Mouse (Mus musculus) erythroblast, embryonic 14.5 days (primary cell): Measurements from ENCODE around the gene Ptprj. TPM values are rescaled to one million over a fixed set of nuclear protein-coding genes. Genes with fewer than 3 reads are reported as not detected.

ENCODE experiments used
- H3K27me3 ChIP-seq: 2 replicates; pipeline ENCODE4 v1.6.1; 2012; ENCODE audit warnings: inconsistent platforms; ENCODE audit not compliant: control insufficient read depth
- H3K36me3 ChIP-seq: 2 replicates; pipeline ENCODE4 v1.6.1; 2012; ENCODE audit warnings: mild to moderate bottlenecking, inconsistent platforms; ENCODE audit not compliant: control insufficient read depth
- H3K4me1 ChIP-seq: 2 replicates; pipeline ENCODE4 v1.6.1; 2012; ENCODE audit warnings: inconsistent platforms; ENCODE audit not compliant: control insufficient read depth
- H3K4me3 ChIP-seq: replicated peaks from 2 replicates; pipeline ENCODE3; 2012; ENCODE audit warnings: moderate library complexity, mild to moderate bottlenecking, inconsistent platforms
- H3K9me3 ChIP-seq: 2 replicates; pipeline ENCODE4 v1.6.1; 2012; ENCODE audit warnings: low read length, inconsistent platforms, mixed read lengths; ENCODE audit not compliant: control insufficient read depth
- GATA1 ChIP-seq: IDR thresholded peaks from 2 replicates; pipeline ENCODE4 v1.6.1; 2012; ENCODE audit warnings: low read length, inconsistent platforms, mixed read lengths
- TAL1 ChIP-seq: IDR thresholded peaks from 3 replicates; pipeline ENCODE4 v1.6.1; 2012; ENCODE audit warnings: low read length, inconsistent platforms, mixed read lengths
- polyA plus RNA-seq: library from polyadenylated mRNA; stranded (reverse); fragments of >175 nt; gene quantifications from 2 replicates; pipeline ENCODE4 v1.2.3, GENCODE M21; 2012

The Ptprj gene
- polyA plus RNA-seq, 1 experiment = not detected

DNA sequence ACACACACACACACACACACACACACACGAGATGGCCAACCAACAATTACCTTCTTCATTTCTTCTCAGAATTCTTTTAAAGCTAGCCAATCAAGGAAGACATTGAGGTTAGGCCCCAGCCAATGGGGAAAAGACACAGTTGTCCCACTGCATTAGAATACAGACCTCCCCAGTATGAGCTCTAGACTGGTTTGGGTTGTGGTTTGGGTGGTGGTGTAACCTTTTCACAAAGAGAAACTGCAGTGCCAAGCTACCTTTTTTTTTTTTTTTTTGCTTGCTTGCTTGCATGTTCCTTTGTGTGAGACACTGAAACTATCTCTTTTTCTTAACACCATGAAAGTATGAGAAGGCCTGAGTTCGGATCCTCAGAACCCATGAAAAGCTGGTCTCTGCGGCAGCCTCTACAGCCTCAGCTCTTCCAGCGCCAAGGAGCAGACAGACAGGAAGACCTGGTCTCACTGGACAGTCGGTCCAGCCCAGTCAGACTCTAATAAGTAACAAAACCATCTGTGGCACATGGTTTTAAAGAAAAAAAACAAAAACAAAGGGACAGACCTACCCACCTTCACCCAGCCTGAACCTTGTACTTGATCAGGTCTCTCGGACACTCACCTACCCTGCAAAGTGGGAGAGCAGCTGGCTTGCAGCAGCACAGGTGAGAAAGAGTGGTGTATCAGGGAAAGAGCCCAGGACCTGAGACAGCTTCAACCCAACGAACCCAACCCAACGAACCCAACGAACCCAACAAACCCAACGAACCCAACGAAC, 92.8 kb downstream of the Ptprj start:
- Histone ChIP-seq H3K9me3 (no peaks in the 10 kb centered on the region), H3K4me1 (peaks cover 3% of the 10 kb centered on the region), H3K27me3 (no peaks in the 10 kb centered on the region), H3K36me3 (no peaks in the 10 kb centered on the region), H3K4me3 (no peak overlapping the region)
- TF ChIP-seq GATA1 (no peak), TAL1 (no peak)

DNA sequence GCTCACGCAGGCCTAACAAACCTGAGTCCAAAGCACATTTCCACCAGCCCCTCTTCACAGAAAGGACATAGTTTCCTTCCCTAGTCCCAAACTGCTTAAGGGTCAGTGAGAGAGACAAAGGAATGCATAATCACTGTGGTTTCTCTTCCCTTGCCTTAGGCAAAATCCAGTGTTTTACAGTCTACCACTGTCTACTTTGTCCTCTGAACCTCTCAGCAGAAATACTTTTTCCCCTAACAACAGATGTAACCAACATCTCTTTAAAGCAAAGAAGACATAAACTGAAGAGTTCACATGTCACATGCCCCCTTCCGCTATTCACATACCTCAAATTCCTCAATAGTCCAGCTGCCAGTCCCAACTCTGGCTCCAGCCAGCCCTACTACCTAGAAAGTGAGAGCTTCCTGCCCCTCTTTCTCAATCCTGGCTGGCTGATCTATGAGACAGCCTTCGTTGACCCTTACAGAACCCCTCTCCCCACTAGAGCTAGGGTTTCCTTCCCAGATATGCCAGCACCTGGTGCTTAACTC, 94.2 kb downstream of the Ptprj start:
- H3K4me3 ChIP-seq = no peak overlapping the region
- H3K9me3 ChIP-seq = no peaks in the 10 kb centered on the region
- peaks cover 3% of the 10 kb centered on the region for H3K4me1 ChIP-seq
- TF ChIP-seq GATA1 = no peak
- TF ChIP-seq TAL1 = no peak
- H3K27me3 ChIP-seq = no peaks in the 10 kb centered on the region
- no peaks in the 10 kb centered on the region for H3K36me3 ChIP-seq

GRCm38 (mm10) chr2:90481505-90481904, 98.9 kb downstream of the Ptprj start:
- Histone ChIP-seq H3K9me3 (no peaks in the 10 kb centered on the region), H3K36me3 (no peaks in the 10 kb centered on the region), H3K4me3 (no peak overlapping the region), H3K27me3 (no peaks in the 10 kb centered on the region), H3K4me1 (peaks cover 16% of the 10 kb centered on the region)
- TF ChIP-seq GATA1 = no peak
- TF ChIP-seq TAL1 = no peak

- Histone ChIP-seq H3K36me3 (no peaks in the 10 kb centered on the region), H3K4me1 (peaks cover 16% of the 10 kb centered on the region), H3K9me3 (no peaks in the 10 kb centered on the region), H3K4me3 (no peak overlapping the region), H3K27me3 (no peaks in the 10 kb centered on the region)
- TF ChIP-seq GATA1 (no peak), TAL1 (no peak)
Measured at GRCm38 (mm10) chr2:90480747-90481308, 99.6 kb downstream of the Ptprj start.

- Histone ChIP-seq H3K9me3 (no peaks in the 10 kb centered on the region), H3K4me3 (no peak overlapping the region), H3K27me3 (no peaks in the 10 kb centered on the region), H3K36me3 (no peaks in the 10 kb centered on the region), H3K4me1 (peaks cover 22% of the 10 kb centered on the region)
- no peak for TF ChIP-seq TAL1
- TF ChIP-seq GATA1 = no peak
Measured at GRCm38 (mm10) chr2:90478531-90478930, 101.9 kb downstream of the Ptprj start.

DNA sequence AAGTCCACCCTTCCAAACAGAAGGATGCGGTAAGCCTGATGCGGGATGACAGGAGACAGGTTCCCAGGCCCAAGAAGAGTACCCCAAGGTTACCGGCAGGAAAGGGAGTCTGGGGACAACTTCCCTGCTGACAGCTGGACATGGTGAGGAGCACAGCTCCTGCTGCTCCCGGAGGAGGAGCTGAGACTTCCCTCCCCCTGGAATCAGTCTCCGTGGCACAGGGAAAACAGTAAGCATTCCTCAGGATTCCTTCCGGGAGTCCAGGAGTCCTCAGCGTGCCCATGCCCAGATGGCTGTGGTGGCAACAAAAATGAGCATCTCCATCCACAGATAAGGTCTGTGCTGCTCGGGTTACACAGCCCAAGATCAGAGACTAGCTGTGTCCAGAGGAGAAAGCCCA, 102.8 kb downstream of the Ptprj start:
- no peak for TF ChIP-seq TAL1
- TF ChIP-seq GATA1 = no peak
- no peaks in the 10 kb centered on the region for H3K36me3 ChIP-seq
- no peaks in the 10 kb centered on the region for H3K27me3 ChIP-seq
- peaks cover 22% of the 10 kb centered on the region for H3K4me1 ChIP-seq
- no peaks in the 10 kb centered on the region for H3K9me3 ChIP-seq
- H3K4me3 ChIP-seq = no peak overlapping the region

- Histone ChIP-seq H3K4me3 (no peak overlapping the region), H3K4me1 (peaks cover 22% of the 10 kb centered on the region), H3K36me3 (no peaks in the 10 kb centered on the region), H3K27me3 (no peaks in the 10 kb centered on the region), H3K9me3 (no peaks in the 10 kb centered on the region)
- TF ChIP-seq GATA1 (no peak), TAL1 (no peak)
Measured at GRCm38 (mm10) chr2:90476792-90477191, 103.7 kb downstream of the Ptprj start.

DNA sequence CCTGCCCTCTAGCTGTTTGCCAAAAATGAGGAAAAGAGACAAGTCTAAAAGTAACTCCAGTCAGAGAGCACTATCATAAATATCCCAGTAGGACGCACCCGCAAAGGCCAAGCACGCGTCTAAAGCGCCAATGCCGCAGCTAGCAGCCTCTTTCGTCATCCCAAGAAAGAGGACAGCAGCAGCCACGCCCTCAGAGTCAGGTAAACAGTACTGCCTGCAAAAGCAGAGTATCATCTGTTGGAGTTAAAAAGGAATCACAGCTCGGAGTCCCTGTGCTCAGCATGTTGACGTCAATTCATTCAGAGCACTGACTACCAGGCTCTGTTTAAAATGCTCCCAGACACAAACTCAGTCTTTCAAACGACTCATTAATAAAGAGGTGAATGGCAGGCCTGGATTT, 104.1 kb downstream of the Ptprj start:
- no peak for TF ChIP-seq GATA1
- TF ChIP-seq TAL1 = no peak
- Histone ChIP-seq H3K9me3 (no peaks in the 10 kb centered on the region), H3K4me3 (no peak overlapping the region), H3K36me3 (no peaks in the 10 kb centered on the region), H3K4me1 (peaks cover 22% of the 10 kb centered on the region), H3K27me3 (no peaks in the 10 kb centered on the region)

DNA sequence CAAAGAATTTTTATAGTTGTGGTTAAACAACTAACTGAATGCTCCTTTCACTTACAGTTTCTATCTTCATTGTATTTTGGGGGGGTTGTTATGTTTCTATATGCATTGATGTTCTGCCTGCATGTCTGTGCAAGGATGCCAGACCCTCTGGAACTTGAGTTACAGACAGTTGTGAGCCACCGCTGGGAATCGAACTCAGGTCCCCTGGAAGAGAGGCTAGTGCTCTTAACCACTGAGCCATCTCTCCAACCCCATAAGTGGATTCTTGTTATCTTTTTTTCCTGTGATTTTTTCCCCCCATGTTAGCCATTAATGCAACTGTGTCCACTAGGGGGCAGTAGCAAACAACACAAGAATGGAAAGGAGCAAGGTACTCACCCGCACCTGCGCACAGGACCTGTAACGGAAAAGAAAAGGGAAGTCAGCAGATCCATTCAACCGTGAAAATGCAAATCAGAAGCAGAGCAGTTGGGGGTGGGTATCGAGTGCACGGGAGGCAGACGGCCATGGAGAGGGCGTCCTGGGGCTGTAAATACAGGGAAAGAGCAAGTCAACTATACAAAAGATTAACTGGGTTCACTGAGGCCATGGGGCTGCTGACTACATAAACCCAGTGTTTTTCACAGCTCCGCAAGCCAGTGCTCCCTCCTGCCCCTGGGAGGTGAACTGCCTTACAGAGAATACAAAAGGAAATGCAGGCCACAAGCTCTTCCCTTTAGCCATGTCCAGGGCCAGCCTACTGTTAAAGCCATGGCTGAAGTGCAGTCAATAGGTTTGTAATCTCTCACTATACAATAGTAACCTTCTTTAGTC, 105.6 kb downstream of the Ptprj start:
- no peaks in the 10 kb centered on the region for H3K27me3 ChIP-seq
- H3K4me3 ChIP-seq = peak overlapping the region; percentile 55
- no peaks in the 10 kb centered on the region for H3K36me3 ChIP-seq
- peaks cover 22% of the 10 kb centered on the region for H3K4me1 ChIP-seq
- TF ChIP-seq TAL1 = no peak
- no peak for TF ChIP-seq GATA1
- no peaks in the 10 kb centered on the region for H3K9me3 ChIP-seq
